Mouse (Mus musculus) lung, adult 2 months (tissue): ENCODE measurements around the gene Mapk1ip1.

Experiments used
- CTCF ChIP-seq: fragments of 200-500 bp; IDR thresholded peaks from 2 replicates; pipeline ENCODE4 v1.5.1; 2011; ENCODE audit warnings: mild to moderate bottlenecking, low read length, control low read depth; ENCODE audit not compliant: insufficient read depth
- POLR2A ChIP-seq: fragments of 200-500 bp; IDR thresholded peaks from 2 replicates; pipeline ENCODE4 v1.6.1; 2011; ENCODE audit warnings: low read depth, mild to moderate bottlenecking, control low read depth, low read length, borderline replicate concordance; ENCODE audit errors: extremely low read depth

GRCm38 (mm10) chr7:138845111-138845510, 962 bp downstream of the Mapk1ip1 start:
- no peak for TF ChIP-seq CTCF
- no peak for TF ChIP-seq POLR2A
